Mouse (Mus musculus): ENCODE measurements around the gene Xlr3b.
A peak's percentile ranks its signal among the peaks of the same experiment; 100 is the strongest.
"Not testable (repeated sequence)": the region's sequence is repeated elsewhere in the genome, so short reads cannot be mapped to it uniquely, and the experiment has no call there.

Xlr3b gene

DNA sequence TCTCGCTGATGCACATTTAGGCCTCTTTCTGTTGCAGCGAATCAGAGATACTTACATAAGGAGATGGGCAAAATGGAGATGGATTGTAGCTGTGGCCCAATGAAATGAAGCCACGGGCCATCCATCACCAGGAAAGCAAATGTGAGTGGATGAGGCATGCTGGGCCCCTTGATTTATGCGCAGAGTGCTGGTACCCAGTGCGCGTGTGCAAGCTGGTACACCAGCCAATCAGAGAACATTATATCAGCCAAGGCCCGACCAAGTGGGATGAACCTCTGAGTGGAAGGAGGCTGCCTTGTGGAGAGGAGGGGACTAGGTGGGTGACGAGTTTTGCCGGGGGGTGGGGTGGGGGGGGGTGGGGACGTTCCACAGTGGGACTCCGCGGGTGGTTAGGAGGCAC lies at the start of gene Xlr3b:
TSS of gene Xlr3b (plus strand) at position 274 of the 400 bp plus-strand sequence.
- DNase-seq = peak; percentile 27

DNA sequence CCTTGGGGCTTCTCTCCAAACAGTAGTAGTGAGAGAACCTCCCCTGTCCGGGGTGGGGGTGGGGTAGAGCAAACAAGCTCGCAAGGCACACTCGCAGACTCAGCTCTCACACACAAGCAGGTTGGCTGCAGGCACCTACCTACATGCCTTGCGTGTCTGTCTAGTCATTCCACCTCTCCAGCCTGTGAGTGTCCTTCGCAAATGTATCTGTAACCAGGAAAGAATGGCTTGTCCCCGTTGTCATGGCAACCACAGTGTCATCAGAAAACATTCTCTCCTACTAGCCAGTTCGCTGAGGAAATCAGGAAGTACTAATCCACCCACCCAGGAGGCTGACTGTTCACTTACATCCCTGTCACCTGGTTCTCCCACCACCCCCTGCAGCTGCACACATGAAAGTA lies 48.8 kb upstream of the Xlr3b start:
- not testable (repeated sequence) for DNase-seq

DNA sequence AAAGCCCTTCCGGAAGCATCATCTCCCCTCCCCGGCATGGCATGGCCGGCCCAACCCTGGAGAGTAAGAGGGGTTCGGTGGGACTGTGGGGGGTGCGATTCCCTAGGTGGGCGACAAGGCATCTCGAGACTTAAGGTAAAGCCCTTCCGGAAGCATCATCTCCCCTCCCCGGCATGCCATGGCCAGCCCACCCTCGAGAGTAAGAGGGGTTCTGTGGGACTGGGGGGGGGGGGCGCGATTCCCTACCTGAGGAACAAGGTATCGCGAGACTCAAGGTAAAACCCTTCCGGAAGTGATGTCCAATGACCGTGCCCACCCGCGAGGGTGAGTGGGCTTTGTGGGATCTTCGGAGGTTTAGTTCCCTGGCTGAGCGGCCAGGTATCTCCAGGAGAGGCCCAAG lies 43.5 kb upstream of the Xlr3b start, which contains the start of gene Xlr5b:
TSS of gene Xlr5b (plus strand) at position 301 of the 400 bp plus-strand sequence.
- not testable (repeated sequence) for DNase-seq

- not testable (repeated sequence) for DNase-seq
Observed at GRCm38 (mm10) chrX:73149350-73149749, 42.7 kb upstream of the Xlr3b start, which contains the start of gene DXBay18. TSS of gene DXBay18 (minus strand) at chrX:73149450.

- not testable (repeated sequence) for DNase-seq
Observed at GRCm38 (mm10) chrX:73176889-73177288, 15.1 kb upstream of the Xlr3b start, which contains the start of gene Spin2d. TSS of gene Spin2d (minus strand) at chrX:73176989.

DNA sequence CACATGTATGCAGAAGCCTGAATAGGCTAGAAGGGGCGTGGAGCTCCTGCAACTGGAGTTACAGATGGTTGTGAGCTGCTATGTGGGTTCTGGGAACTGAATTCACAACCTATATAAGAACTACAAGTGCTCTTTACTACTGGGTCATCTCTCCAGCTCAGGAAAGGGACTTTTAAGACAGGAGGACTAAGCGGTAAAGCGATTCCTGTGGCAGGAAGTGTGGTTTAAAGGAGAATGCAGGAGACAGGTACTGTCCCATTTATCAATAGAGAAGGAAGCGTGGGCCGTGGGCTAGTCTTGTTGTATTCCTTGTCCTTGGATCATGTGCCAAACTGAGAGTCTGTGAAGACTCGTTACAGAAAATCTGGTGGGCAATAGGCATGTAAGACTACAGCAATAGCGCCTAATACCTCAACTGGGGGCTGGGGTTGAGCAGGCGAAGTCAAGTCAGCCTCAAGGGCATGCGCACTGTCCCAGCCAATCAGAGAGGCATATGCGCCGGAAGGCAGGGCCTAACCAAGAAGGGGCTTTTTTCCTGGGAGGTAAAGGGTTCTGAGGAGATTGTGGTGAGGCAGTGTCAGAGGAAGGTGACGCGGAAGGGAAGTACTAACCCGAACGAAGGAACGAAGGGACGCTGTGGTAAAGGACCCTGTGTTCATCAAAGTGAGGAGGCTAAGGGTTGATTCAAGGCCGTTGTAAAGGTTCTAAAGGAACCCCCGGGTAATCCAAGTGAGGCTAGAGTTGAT lies 22.0 kb downstream of the Xlr3b start, which contains the start of gene Xlr4b:
TSS of gene Xlr4b (plus strand) at position 515 of the 746 bp plus-strand sequence.
- DNase-seq = not testable (repeated sequence)

- DNase-seq = no peak
Observed at GRCm38 (mm10) chrX:73225365-73225764, 33.4 kb downstream of the Xlr3b start.

- peak; percentile 80 for DNase-seq
Observed at GRCm38 (mm10) chrX:73227914-73228605, 36.1 kb downstream of the Xlr3b start, which contains the start of gene F8a. TSS of gene F8a (plus strand) at chrX:73228291.

DNA sequence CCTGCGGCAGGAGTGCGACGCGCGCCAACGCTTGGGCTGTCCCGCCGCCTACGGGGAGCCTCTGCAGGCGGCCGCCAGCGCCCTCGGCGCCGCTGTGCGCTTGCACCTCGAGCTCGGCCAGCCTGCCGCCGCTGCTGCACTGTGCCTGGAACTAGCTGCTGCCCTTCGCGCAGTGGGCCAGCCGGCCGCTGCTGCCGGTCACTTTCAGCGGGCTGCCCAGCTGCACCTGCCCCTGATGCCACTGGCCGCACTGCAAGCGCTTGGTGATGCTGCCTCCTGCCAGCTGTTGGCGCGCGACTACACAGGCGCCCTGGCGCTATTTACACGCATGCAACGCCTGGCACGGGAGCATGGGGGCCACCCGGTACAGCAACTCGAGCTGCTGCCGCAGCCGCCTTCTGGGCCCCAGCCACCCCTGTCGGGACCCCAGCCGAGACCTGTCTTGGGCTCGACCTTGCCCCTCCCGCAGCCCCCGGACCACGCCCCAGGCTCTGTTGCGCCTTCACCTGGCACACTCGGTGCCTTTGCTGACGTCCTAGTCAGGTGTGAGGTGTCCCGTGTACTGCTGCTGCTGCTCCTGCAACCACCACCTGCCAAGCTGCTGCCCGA lies 36.7 kb downstream of the Xlr3b start:
- peak; percentile 67 for DNase-seq

DNA sequence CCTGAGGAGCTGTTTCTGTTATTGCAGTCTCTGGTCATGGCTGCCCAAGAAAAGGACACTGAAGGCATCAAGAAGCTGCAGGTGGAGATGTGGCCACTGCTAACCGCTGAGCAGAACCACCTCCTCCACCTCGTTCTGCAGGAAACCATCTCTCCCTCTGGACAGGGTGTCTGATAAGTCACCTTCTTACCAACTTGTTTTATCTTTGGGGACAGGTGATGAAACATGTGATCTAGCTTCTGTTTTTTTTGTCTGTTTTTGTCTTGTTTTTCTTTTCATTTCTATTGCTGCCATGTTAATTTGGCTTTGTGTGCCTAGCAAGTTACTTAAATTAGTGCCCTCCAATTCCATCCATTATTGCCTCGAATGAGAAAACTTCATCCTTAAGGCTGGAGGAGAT lies 37.3 kb downstream of the Xlr3b start:
- no peak for DNase-seq

DNA sequence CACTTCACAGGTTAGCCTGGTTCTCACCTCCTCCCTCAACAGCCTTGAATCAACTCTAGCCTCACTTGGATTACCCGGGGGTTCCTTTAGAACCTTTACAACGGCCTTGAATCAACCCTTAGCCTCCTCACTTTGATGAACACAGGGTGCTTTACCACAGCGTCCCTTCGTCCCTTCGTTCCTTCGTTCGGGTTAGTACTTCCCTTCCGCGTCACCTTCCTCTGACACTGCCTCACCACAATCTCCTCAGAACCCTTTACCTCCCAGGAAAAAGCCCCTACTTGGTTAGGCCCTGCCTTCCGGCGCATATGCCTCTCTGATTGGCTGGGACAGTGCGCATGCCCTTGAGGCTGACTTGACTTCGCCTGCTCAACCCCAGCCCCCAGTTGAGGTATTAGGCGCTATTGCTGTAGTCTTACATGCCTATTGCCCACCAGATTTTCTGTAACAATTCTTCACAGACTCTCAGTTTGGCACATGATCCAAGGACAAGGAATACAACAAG lies 50.9 kb downstream of the Xlr3b start, which contains the start of gene Xlr4c:
TSS of gene Xlr4c (minus strand) at position 310 of the 505 bp plus-strand sequence.
- not testable (repeated sequence) for DNase-seq
